Mouse (Mus musculus) urinary bladder, adult 2 months (tissue): ENCODE results near the gene Thbd. TPM values are rescaled to one million over a fixed set of nuclear protein-coding genes. Genes with fewer than 3 reads are reported as not detected.

ENCODE experiments used
- DNase-seq: peaks from one replicate; pipeline ENCODE4 v3.0.0; 2022; ENCODE audit warnings: low spot score
- polyA plus RNA-seq: library from polyadenylated mRNA; depleted of rRNA; stranded (reverse); fragments of >200 nt; gene quantifications from 2 replicates; pipeline ENCODE4 v1.2.3, GENCODE M21; 2012; rRNA removed

The Thbd gene
- polyA plus RNA-seq, 1 experiment, result 55.0 TPM

DNA sequence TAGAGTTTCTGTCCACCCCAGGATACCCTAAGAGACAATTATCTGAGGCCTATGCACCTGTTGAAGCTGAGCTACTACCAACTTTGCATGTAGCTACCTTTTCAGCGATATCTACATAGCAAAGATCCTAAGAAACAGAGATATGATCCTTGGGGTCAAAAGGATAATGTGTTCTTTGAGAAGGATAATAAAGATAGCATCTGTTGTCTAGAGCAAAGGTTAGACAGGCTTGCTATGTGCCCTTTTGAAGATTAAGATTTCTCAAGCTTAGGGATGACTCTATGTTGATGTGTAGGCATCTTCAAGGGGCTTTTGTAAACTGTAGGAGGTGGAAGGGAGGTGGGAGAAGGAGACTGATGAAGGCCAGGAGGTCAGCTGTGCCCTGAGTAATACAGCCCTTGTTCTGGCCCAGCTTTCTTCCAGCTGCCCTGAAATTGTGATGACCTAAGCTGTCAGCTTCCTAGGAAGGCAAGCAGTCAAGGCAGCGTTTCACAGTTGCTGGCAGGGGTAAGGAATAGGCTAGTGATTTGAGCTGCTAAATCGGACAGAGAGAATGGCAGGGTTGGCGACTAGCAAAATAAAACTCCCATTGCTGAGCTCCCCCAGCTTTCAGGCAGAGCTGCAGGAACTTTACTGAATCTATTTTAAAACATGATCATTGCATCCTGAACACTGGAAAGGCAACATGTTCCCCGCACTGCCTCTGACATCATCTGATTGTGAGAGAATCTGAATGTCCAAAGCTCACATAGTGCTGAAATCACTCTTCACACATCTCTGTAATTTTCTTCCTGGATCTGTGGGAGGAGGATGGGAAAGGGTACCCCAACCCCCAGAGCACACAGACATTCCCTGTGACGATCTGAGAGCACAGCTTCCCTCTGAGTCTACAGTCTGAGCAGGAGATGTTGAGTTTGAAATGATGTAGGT lies 20.1 kb downstream of the Thbd start:
- no peak for DNase-seq

DNA sequence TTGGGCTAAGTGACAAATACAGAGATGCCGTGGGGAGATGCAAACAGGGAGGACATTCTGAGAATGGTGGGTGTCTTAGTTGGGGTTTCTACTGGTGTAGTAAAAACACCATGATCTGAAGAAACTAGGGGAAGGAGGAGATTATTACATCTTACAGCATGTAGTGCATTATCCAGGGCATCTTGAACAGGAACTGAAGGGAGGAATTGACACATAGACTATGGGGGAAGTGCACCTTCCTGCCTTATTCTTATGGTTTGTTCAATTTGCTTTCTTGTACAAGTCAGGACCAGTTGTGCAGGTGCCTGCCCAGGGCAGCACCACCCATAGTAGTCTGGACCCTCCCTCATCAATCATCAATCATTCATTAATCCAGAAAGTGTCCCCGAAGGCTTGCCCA lies 21.1 kb downstream of the Thbd start:
- no peak for DNase-seq

DNA sequence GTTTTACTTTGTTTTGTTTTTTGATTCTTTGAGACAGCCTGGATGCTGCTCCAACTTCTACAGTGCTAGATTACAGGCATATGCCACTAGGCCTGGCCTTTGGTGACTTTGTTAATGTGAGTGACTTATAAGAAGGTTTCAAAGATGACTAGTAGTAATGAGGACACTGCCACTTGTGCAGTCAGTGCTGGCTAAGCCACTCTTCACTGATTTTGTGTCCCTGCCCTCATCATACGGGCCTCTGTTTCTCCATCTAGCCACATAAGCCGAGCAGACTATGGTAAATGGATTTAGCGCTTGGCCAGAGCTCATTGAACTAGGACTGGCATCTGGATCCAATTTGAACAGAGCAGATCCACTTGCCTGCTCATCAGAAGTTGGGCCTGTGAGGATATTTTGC lies 21.5 kb downstream of the Thbd start:
- DNase-seq, result no peak

DNA sequence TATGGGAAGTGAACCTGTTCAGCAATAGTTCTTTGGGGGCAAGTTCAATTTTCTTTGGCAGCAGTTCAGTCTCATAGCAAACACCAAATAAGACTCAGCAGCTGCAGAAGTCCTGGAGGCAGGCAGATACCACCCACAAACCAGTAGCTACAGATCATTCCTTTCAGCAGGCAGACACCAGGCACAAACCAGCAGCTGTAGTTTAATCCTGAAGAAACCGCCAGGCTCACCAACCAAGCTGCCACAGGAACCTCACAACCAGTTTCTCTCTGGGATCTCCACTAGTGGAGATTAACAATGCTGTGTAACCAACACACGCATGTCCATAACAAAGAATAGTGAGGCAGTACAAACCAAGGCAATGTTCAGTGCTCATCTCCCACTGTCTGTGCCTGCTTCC lies 26.9 kb downstream of the Thbd start:
- DNase-seq, result no peak

DNA sequence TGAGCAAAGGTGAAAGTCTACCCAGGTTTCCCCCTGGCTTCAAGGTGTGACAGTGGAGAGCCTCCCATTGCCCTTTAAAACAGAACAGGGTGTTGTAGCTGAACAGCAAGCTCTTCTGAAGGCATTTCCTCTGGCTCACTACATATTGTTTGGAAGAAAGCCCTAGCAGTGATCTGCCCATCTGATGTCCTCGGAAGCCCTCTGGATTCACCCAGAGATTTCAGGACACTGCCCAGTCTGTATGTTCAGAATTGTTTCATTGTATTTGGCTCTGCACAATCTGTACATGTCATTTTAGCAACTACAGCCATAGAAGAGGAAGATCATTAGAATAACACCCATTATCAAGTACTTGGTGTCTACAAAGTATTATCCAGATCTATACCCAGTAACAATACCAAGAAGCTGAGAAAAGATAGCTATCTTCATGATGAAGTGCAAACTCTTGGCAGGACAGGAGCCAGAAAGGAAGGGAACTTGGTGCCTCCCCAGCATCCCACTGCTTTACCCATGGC lies 28.0 kb downstream of the Thbd start:
- DNase-seq, result no peak

DNA sequence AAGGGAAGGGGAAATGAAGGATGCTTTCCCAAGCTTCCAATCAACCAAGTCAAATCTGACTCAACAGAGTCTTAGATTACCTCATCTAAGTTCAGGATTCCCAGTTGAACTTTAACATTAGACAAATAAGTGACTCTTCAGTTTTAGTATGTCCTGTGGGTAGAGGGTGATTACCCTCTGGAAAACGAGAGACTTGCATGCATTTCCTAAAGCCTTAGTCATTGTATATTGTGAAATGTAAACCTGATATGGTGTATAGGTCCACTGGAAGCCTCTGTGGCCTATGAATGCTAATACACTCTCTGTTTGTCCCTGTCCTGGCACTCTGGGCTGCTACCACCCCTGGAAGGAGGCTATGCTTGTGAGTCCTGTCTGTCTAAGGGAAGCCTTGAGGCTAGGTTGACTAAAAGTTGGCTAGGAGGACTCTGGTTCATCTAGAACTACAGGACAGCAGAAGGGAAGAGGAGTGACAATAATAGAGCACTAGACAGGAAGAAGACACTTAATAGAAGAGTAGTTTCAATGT lies 29.1 kb downstream of the Thbd start:
- DNase-seq, result no peak

DNA sequence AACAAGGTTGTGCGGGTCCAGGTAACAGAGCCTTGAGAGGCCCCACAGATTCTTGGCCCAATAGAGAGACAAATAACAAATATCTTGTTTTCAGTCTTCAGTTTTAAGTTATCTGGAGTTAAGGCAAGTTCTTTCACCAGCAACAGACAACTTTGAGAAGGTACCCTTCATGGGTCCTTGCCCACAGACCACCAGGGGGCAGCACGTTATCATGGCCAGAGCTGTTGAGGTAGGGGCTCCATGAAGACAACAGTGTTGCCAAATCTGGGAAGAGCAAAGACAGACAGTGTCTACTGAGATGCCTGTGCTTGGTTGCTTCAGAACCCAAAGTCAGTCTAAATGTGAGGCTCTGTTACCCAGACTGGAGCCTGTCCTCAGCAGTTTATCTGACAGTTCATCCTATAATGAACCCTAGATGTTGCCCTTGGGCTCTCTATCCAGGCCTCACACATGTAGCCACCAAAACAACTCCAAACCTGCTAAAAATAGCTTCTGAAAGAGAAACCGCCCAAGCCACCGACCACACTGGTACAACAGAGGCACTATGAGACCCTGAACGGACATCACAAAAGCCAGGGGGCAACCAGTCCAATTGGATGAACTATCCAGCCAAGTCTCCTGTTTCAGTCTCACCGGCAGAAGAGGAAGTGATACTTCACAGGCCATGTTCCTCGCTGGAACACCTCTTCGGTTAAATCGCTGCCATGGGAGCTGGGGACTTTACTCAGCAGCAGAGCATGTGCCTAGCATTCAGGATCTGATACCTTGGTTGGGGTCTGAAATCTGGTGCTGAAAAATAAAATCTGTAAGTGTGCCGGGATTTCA lies 32.5 kb downstream of the Thbd start:
- no peak for DNase-seq

DNA sequence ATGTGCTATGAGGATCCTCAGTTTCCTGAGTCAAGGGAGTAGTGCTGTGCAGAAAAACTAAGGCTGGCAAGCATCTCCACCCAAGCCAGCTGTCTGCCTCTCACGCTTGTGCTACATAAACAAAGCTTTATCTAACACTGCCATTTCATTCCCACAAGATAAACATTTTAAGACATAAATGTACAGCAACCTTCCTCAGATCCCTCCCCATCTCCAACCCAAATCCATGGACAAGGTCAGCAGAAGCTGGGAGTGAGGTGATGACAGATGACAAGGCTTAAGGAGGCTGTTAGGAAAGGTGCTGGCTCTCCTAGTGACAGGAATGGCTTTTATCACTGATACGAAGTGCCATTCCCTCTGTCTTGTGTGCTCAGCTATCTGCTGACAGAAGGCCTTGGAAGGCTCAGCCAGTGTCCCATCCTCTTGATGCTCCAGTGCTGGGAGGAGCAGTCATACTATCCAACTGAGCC lies 34.4 kb downstream of the Thbd start:
- no peak for DNase-seq

DNA sequence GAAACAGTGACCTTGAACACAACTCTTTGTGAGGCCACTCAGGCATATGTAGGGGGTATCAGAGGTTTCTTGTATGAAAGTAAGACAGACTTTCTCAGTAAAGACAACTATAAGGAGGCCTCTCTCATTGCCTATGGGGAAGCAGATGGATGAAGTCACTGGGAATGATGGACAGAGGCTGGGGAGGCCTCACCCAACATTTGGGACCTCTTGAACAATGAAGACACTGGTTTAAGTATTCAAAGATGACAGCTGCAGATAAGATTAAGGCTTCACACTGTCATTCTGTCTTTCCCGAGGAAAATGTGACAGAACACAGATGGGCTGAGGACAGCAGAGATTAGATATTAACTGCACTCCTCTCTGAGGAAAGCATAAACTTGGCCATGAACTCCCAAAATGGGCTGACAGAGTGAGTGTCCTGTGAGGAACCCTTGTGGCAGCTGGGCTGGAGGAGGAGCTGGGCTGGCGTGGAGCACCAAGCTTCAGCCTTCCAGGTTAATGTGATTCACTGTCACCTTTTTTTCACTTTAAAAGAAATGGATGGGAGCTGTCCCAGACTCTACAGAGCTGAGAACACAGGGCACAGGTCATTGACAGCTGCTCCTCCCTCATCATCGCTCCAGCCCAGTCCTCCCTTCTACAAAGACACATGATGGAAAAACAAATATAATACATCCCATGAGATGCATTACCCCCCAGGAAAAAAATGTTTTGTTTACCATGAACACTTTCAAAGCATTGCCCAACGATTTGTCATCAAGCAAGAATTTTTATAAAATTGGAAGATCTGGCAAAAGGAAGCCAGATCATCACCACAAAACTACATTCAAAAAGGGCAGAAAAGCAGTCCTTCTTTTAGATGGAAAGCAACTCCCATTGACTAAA lies 36.0 kb downstream of the Thbd start:
- no peak for DNase-seq

DNA sequence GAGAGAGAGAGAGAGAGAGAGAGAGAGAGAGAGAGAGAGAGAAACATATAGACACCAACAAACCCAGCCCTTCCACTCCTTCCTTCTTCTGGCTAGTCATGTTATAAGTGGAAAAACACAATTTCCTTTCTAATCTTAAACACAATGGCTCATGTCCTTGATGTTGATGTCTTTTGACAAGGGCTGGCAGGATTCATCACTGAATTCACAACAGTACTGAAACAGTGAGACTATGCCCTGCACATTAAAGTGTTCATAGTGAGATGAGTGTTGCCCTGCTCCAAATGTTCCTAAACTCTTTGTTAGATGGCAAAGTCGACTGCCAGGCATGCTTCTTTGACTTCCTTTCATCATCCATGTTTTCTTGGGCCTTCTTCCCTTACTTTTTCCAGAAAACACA lies 42.8 kb downstream of the Thbd start:
- DNase-seq, result no peak

DNA sequence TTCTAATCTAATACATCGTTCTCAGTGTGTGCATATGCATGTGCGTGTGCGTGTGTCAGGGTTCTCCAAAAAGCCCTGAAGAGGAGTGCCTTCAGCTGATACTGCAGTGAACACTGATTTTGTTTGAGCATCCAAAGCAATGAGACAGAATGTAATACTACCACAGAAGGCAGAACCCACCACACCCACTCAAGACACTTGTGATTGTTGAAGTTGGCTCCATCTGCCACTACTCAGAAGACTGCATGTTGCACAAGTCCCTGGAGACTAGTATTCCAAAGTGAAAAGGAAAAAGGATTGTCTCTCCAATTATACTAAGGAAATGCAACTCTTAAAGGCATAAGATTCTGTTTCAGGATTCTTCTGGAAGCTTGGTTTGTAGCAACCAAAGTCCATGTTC lies 43.5 kb downstream of the Thbd start:
- DNase-seq, result no peak

DNA sequence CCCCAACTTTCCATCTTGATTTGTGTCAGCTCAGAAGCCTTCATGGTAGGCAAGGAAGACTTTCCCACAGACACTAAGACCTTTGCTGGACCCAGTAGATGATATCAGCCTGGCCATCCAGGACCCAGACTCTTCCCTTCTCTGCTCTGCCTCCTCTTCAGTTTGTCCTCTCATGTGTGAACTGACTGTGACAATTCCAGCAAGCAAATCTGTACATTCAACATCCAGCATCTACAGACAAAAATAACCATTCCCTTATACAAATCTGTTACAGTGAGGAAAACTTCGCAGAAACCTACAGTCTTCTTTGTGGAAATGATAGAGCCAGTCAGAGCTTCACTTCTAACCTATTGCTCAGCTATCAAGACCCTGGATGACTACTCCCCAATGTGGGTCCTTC lies 50.8 kb downstream of the Thbd start:
- no peak for DNase-seq

Other genes starting within 250 kb of the Thbd start
- gene Sstr4, start 12.8 kb downstream of the Thbd start, polyA plus RNA-seq, result 0.16 and 0.30 TPM in 2 replicates
- 11.9 and 15.2 TPM in 2 replicates for gene Cd93, start 35.4 kb upstream of the Thbd start, polyA plus RNA-seq